Mouse (Mus musculus) CD8-positive naive resting alpha-beta T cell, adult 57 days (primary cell): ENCODE measurements around the gene Tmem104. TPM values are rescaled to one million over a fixed set of nuclear protein-coding genes. Genes with fewer than 3 reads are reported as not detected.

Experiments used
- total RNA-seq: library from RNA; stranded (reverse); gene quantifications from one replicate; pipeline ENCODE4 v1.2.4, GENCODE M21; 2023

The Tmem104 gene
- 14.4 TPM for total RNA-seq

DNA sequence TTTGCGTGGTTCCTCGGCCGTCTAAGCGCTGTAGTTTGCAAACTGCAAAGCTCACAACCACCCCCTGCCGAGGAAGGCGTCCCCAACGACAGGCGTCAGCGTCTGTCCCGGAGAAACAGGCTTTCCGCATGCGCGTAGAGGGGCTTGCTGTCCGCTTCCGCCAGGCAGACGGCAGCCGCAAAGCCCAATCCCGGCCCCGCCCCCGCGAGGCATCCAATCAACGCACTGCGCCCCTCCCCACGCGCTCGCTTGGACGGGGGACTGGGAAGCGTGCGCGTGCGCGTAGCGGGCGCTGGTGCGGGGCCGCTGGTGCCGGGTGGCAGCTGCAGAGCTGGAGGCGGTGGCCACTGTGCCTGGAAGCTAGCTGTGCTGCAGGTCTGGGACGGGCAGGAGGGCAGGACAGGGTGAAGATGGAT, at the start of gene Tmem104:
TSS of gene Tmem104 (plus strand) at position 264 of the 416 bp plus-strand sequence.

DNA sequence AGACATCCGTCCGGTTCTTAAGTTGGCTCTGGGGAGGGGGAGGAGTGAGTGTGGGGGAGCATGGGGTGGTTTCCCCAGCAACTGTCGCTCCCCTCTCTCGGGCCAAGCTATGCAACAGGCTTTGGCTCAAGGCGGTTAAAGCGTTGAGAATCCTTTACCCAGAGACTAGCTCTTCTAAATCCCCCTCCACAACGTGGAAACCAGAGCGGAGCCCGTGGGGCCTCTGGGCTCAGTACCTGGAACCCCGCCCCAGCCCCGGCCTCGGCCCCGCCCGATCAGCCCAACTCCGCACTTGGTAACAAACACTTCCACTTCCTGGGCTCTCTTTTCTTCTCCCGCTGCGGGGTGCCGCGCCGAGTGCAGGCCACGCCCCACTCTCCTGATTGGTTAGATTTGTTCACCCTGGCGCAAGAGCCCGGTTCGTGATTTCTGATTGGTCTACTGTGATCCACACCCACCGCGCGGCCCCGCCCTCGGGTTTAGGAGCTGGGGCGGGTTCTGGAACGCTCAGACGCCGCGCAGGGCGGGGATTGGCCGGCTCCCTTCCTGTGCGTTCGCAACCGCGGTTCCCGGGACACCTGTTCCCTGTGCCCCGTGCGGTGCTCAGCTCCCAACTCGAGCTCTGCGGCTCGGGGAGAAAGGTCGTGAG, 24.3 kb upstream of the Tmem104 start, which contains the start of gene Slc9a3r1:
TSS of gene Slc9a3r1 (plus strand) at position 510 of the 649 bp plus-strand sequence.

DNA sequence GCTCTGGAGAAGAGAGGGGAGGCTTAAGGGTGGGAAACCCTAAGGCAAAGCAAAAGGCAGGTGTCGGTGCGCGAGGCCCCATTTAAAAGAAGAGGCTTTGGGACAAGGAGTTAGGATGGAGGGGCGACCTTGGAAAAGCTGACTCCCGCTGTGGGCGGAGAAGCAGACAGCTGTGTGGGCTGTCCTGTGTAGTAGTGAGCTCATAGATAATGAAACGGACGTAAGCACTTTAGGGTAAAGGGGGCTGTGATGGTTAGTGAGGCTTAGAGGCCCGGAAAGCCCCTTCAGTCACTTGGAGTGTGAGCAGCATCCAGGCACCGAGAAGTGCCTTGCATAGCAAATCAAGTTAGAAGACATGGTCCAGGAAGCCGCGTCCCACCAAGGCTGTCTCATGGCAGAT, 406 bp downstream of the Tmem104 start, which contains the start of gene Nat9:
TSS of gene Nat9 (minus strand) at position 167 of the 400 bp plus-strand sequence.

DNA sequence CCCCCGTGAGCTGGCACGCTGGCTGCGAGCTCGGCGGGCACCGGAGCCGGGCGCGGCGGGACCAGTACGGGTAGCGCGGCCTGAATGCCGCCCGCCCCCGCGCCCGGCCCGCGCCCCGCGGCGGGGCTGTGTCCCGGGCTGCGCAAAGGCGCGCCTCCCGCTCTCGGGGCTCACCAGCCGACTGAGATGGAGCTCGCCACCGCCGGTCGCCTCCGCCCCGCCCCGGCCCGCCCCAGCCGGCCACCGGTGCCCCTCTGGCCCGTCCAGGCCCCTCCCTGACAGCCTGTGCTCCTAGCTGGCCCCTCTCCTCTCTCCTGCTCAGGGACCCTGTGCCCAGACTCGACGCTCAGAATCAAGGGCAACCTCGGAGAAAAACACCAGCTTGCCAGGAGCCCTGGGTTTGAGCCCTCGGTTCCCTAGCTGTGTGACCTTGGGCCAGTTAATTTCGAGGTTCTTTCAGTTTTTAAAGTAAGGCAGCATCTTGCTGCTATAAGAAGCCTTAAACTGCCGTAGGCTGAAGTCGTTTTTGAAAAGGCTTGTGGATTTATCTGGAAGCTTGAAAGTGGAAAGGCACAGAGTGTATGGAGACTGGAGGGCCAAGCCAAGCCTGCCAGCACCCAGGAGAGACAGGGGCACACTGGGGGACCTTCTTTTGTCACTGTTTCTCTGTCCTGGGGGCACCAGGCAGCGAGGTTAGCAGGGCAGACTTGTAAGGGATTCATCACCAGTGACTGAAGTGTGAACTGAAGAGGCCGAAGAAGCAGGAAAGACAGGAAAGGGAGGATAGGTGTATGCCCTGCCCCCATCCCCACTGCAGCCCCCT, 80.0 kb downstream of the Tmem104 start, which contains the start of gene Grin2c:
TSS of gene Grin2c (minus strand) at position 183 of the 823 bp plus-strand sequence.

DNA sequence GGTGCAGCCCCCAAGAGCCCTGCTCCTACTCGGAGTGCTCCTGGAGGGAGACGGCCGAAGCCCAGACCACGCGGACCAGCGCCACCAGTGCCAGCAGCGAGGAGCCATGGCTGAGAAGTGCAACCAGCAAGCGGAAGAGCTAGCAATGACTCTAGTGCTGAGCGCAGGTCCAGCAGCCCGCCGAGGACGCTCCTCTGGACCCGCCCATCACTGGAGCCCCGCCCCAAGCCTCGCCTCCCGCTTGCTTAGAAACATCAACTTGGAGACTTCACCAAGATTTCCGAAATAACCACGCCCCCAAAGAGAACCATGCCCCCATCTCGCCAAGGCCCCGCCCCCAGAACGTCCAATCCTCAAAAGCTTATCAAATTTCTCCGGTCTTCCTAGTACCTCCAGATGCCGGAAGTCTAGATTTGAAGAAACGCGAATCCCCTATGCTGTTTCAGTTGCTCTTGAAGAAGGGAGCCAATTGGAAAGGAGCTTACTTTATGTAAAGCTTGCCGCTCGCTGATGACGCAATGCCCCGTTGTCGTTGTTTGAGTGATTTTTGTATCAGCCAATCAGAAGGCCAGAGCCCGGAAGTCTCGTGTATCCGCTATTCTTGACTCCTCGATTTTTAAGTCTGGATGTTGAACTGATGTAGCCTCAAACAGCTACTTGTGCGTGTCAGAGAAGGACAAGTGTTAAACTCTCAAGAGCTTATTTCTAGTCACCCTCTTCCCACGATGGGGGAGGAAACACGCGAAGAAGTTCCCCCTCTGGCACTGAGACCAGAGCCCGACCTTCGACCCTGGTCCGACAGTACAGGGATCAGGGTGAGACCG, 89.7 kb downstream of the Tmem104 start, which contains the start of gene Fdxr:
TSS of gene Fdxr (minus strand) at position 271 of the 824 bp plus-strand sequence.

Other genes with a start within 250 kb of the Tmem104 start
- gene Cd300c, start 218.3 kb upstream of the Tmem104 start, total RNA-seq = not detected
- 0.46 TPM for gene Cd300ld, start 197.6 kb upstream of the Tmem104 start, total RNA-seq
- gene Cd300c2, start 185.6 kb upstream of the Tmem104 start, total RNA-seq = 0.89 TPM
- not detected for gene Cd300ld2, start 171.3 kb upstream of the Tmem104 start, total RNA-seq
- gene Cd300ld4, start 160.5 kb upstream of the Tmem104 start, total RNA-seq = not detected
- gene Cd300ld5, start 149.7 kb upstream of the Tmem104 start, total RNA-seq = not detected
- gene Cd300ld3, start 139.1 kb upstream of the Tmem104 start, total RNA-seq = not detected
- gene Cd300e, start 125.3 kb upstream of the Tmem104 start, total RNA-seq = 0.55 TPM
- gene Rab37, start 96.1 kb upstream of the Tmem104 start, total RNA-seq = 40.1 TPM
- 1.9 TPM for gene Cd300lf, start 53.5 kb upstream of the Tmem104 start, total RNA-seq
- 190 TPM for gene Slc9a3r1, start 24.1 kb upstream of the Tmem104 start, total RNA-seq
- gene Nat9, start 372 bp downstream of the Tmem104 start, total RNA-seq = 6.6 TPM
- not detected for gene Grin2c, start 79.8 kb downstream of the Tmem104 start, total RNA-seq
- gene Fdxr, start 89.6 kb downstream of the Tmem104 start, total RNA-seq = 19.3 TPM
- gene Fads6, start 110.2 kb downstream of the Tmem104 start, total RNA-seq = 0.67 TPM
- not detected for gene Otop2, start 119.7 kb downstream of the Tmem104 start, total RNA-seq
- gene Ush1g, start 134.6 kb downstream of the Tmem104 start, total RNA-seq = not detected
- gene Otop3, start 147.2 kb downstream of the Tmem104 start, total RNA-seq = not detected
- 54.9 TPM for gene Hid1, start 180.3 kb downstream of the Tmem104 start, total RNA-seq
- 3.3 TPM for gene Cdr2l, start 194.4 kb downstream of the Tmem104 start, total RNA-seq
- gene Mrpl58, start 216.3 kb downstream of the Tmem104 start, total RNA-seq = 129 TPM
- 249 TPM for gene Atp5h, start 232.5 kb downstream of the Tmem104 start, total RNA-seq
- gene Kctd2, start 232.6 kb downstream of the Tmem104 start, total RNA-seq = 47.0 TPM